Mouse (Mus musculus) kidney, adult 2 months (tissue): ENCODE measurements around the gene Paxbp1. TPM values are rescaled to one million over a fixed set of nuclear protein-coding genes. Genes with fewer than 3 reads are reported as not detected.

Source experiments
- DNase-seq: peaks from one replicate; pipeline ENCODE4 v3.0.0; 2021
- H3K27ac ChIP-seq: fragments of 200-500 bp; 2 replicates; pipeline ENCODE4 v1.5.1; 2012; ENCODE audit warnings: low read depth, low read length, control low read depth, inconsistent platforms; ENCODE audit not compliant: insufficient read depth
- H3K27me3 ChIP-seq: fragments of 200-500 bp; replicated peaks from 2 replicates; pipeline ENCODE4 v1.6.1; 2012; ENCODE audit warnings: mild to moderate bottlenecking, moderate library complexity, low read length, inconsistent platforms; ENCODE audit not compliant: control insufficient read depth, insufficient read depth
- H3K36me3 ChIP-seq: fragments of 200-500 bp; 2 replicates; pipeline ENCODE4 v1.6.1; 2012; ENCODE audit warnings: mild to moderate bottlenecking, moderate library complexity, low read length, inconsistent platforms; ENCODE audit not compliant: control insufficient read depth, insufficient read depth
- H3K4me1 ChIP-seq: fragments of 200-500 bp; 2 replicates; pipeline ENCODE4 v1.6.1; 2011; ENCODE audit warnings: low read length; ENCODE audit not compliant: control insufficient read depth, insufficient read depth
- H3K4me3 ChIP-seq: fragments of 200-500 bp; 2 replicates; pipeline ENCODE4 v1.5.1; 2011; ENCODE audit warnings: mild to moderate bottlenecking, low read depth, low read length, control low read depth; ENCODE audit not compliant: insufficient read depth
- CTCF ChIP-seq: fragments of 200-500 bp; conservative IDR thresholded peaks from 2 replicates; pipeline ENCODE4 v1.5.1; 2011; ENCODE audit warnings: low read depth, mild to moderate bottlenecking, control low read depth, low read length, moderate library complexity, mixed read lengths; ENCODE audit not compliant: insufficient read depth, insufficient read length
- POLR2A ChIP-seq: fragments of 200-500 bp; IDR thresholded peaks from one replicate; pipeline ENCODE4 v1.6.1; 2011; ENCODE audit warnings: low read depth, low read length, control low read depth
- WGBS: fragments of 180-500 bp; shearing (Covaris S2); methylation state at CpG from one replicate; pipeline ENCODE4 v1.1.7; 2018; 5-methylcytosine and 5-hydroxymethylcytosine counted together
- polyA plus RNA-seq: library from polyadenylated mRNA; depleted of rRNA; stranded (reverse); fragments of >200 nt; gene quantifications from 2 replicates; pipeline ENCODE4 v1.2.3, GENCODE M21; 2012

Gene Paxbp1
- polyA plus RNA-seq, 1 experiment, result 13.6 TPM

DNA sequence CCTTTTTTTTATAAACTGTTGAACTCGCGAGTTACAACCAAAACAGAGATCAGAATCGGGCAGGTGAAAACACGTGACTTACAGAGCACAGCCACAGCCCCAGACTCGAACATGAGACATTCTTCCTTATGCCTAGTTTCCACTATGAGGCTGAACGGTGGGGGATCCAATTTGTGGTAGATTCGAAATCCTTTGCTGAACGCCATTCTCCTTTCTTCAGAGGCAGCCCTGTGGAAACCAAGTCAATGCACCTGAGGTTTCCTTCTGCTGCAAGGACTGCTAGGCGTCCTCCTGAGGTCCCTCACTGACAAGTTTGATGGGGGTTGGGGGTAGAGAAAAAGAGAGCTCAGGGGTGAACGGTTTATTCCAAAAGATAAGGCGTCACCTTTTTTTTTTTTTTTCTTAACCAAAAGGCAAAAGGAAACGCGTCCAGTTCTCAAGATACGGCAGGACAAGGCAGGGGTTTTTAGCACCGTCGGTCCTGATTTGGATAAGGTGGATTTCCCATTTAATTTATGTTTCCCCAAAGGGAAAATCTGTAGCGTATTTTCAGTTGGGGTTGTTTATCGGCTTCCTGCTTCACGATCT, 34.3 kb downstream of the Paxbp1 start:
- WGBS, result 2% methylated on average over 19 of the region's 19 CpGs
- peak; percentile 35 for DNase-seq
- H3K27ac ChIP-seq, result peak overlapping the region; percentile 93
- H3K4me3 ChIP-seq, result peak overlapping the region; percentile 86
- H3K4me1 ChIP-seq, result peaks cover 2% of the 10 kb centered on the region; the same call in 1 of the 2 replicates
- no peaks in the 10 kb centered on the region for H3K27me3 ChIP-seq
- TF ChIP-seq CTCF (no peak), POLR2A (no peak)
- H3K36me3 ChIP-seq, result no peaks in the 10 kb centered on the region

GRCm38 (mm10) chr16:91004915-91005538, 39.3 kb downstream of the Paxbp1 start:
- H3K27ac ChIP-seq, result no peak overlapping the region
- H3K4me3 ChIP-seq, result no peak overlapping the region
- peaks cover 8% of the 10 kb centered on the region for H3K4me1 ChIP-seq
- H3K27me3 ChIP-seq, result no peaks in the 10 kb centered on the region
- no peaks in the 10 kb centered on the region for H3K36me3 ChIP-seq
- 72% methylated on average over 4 of the region's 4 CpGs for WGBS
- TF ChIP-seq POLR2A, result no peak
- TF ChIP-seq CTCF, result no peak
- DNase-seq, result peak; percentile 33

- H3K27me3 ChIP-seq, result no peaks in the 10 kb centered on the region
- H3K27ac ChIP-seq, result no peak overlapping the region
- no peak for TF ChIP-seq POLR2A
- no peak for TF ChIP-seq CTCF
- no peak overlapping the region for H3K4me3 ChIP-seq
- DNase-seq, result no peak
- peaks cover 22% of the 10 kb centered on the region for H3K4me1 ChIP-seq
- WGBS, result 84% methylated on average over 2 of the region's 2 CpGs
- no peaks in the 10 kb centered on the region for H3K36me3 ChIP-seq
Measured at GRCm38 (mm10) chr16:91001098-91001497, 43.2 kb downstream of the Paxbp1 start.

DNA sequence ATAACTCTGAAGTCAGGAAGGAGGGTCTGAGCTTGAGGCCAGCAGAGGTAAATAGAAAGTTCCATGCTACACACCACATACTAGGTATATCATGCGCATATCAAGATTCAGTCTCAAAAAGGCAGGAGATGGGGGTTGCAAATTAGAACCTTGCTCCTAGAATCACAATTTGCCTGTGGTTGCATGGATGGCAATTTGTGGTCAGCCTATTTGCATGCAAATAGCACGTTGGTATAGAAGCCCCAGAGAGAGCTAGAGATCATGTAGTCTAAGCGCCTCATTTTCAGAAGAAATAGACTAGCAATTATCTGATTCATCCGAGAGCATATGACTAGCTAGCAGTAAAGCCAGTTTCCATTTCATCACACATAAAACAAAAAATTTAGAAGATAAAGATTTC, 44.5 kb downstream of the Paxbp1 start:
- Histone ChIP-seq H3K36me3 (no peaks in the 10 kb centered on the region), H3K4me1 (peaks cover 22% of the 10 kb centered on the region), H3K4me3 (no peak overlapping the region), H3K27ac (no peak overlapping the region), H3K27me3 (no peaks in the 10 kb centered on the region)
- 84% methylated on average over 4 of the region's 4 CpGs for WGBS
- TF ChIP-seq POLR2A (no peak), CTCF (no peak)
- no peak for DNase-seq

GRCm38 (mm10) chr16:90997822-90998221, 46.5 kb downstream of the Paxbp1 start:
- 70% methylated on average over 3 of the region's 3 CpGs for WGBS
- no peak for TF ChIP-seq POLR2A
- TF ChIP-seq CTCF, result no peak
- H3K27ac ChIP-seq, result peak overlapping the region; percentile 45
- H3K27me3 ChIP-seq, result no peaks in the 10 kb centered on the region
- peaks cover 22% of the 10 kb centered on the region for H3K4me1 ChIP-seq
- H3K36me3 ChIP-seq, result no peaks in the 10 kb centered on the region
- DNase-seq, result no peak
- no peak overlapping the region for H3K4me3 ChIP-seq

- WGBS, result 51% methylated on average over 7 of the region's 7 CpGs
- peak; percentile 35 for DNase-seq
- H3K27me3 ChIP-seq, result no peaks in the 10 kb centered on the region
- no peaks in the 10 kb centered on the region; the same call in 1 of the 2 replicates for H3K36me3 ChIP-seq
- peak overlapping the region; percentile 78 for H3K27ac ChIP-seq
- H3K4me1 ChIP-seq, result peaks cover 22% of the 10 kb centered on the region
- TF ChIP-seq POLR2A, result no peak
- TF ChIP-seq CTCF, result no peak
- no peak overlapping the region for H3K4me3 ChIP-seq
Measured at GRCm38 (mm10) chr16:90996327-90997243, 47.8 kb downstream of the Paxbp1 start.

- Histone ChIP-seq H3K27me3 (no peaks in the 10 kb centered on the region), H3K27ac (0 out of 2 replicates have a peak overlapping the region, but pooled peaks have one; percentile 20), H3K36me3 (no peaks in the 10 kb centered on the region; the same call in 1 of the 2 replicates), H3K4me3 (no peak overlapping the region), H3K4me1 (peaks cover 22% of the 10 kb centered on the region)
- WGBS, result 68% methylated on average over 5 of the region's 5 CpGs
- DNase-seq, result no peak
- TF ChIP-seq POLR2A (no peak), CTCF (no peak)
Measured at GRCm38 (mm10) chr16:90995498-90995897, 48.8 kb downstream of the Paxbp1 start.
